Mouse (Mus musculus) MEL (cell line): ENCODE results near the gene Mrtfb. TPM values are rescaled to one million over a fixed set of nuclear protein-coding genes. Genes with fewer than 3 reads are reported as not detected.

Source experiments
- DNase-seq: peaks from one replicate; pipeline ENCODE4 v3.0.0; 2011; ENCODE audit warnings: low read depth, low spot score
- H3K27ac ChIP-seq: 2 replicates; pipeline ENCODE4 v1.5.1; 2012; ENCODE audit warnings: low read depth, mild to moderate bottlenecking, control low read depth, low read length, moderate library complexity; ENCODE audit not compliant: control insufficient read depth
- H3K27me3 ChIP-seq, 2 experiments: fragments of 150-350 bp in 1 of 2; sonication (generic) in 1 of 2; 2 replicates each; pipeline ENCODE4 v1.6.1; 2012; ENCODE audit warnings: low read length in 2 of 2, mild to moderate bottlenecking in 2 of 2, improper control_type of control experiment in 1 of 2, moderate library complexity in 1 of 2; ENCODE audit not compliant: insufficient read depth in 2 of 2, control insufficient read depth in 1 of 2
- H3K36me3 ChIP-seq, 2 experiments: 2 replicates each; pipeline ENCODE4 v1.6.1; 2012 to 2014; ENCODE audit warnings: low read length in 2 of 2, improper control_type of control experiment in 1 of 2, inconsistent platforms in 1 of 2, mild to moderate bottlenecking in 1 of 2; ENCODE audit not compliant: insufficient read depth in 2 of 2, control insufficient read depth in 1 of 2
- H3K4me1 ChIP-seq, 2 experiments: fragments of 150-350 bp in 1 of 2; sonication (generic) in 1 of 2; 2 replicates each; pipeline ENCODE4 v1.6.1; 2012; ENCODE audit warnings: low read length in 2 of 2, improper control_type of control experiment in 1 of 2, mild to moderate bottlenecking in 1 of 2; ENCODE audit not compliant: insufficient read depth in 2 of 2, control insufficient read depth in 1 of 2
- H3K4me3 ChIP-seq, 2 experiments: fragments of 150-350 bp in 1 of 2; sonication (generic) in 1 of 2; 2 replicates each; pipeline ENCODE4 v1.5.1; 2012; ENCODE audit warnings: low read depth in 2 of 2, low read length in 2 of 2, mild to moderate bottlenecking in 2 of 2, moderate library complexity in 2 of 2, control low read depth in 1 of 2, improper control_type of control experiment in 1 of 2; ENCODE audit not compliant: control insufficient read depth in 1 of 2, insufficient read depth in 1 of 2
- H3K79me2 ChIP-seq: 2 replicates; pipeline ENCODE4 v1.6.1; 2012; ENCODE audit warnings: mild to moderate bottlenecking, low read length, moderate library complexity; ENCODE audit not compliant: control insufficient read depth, poor library complexity, insufficient read depth
- H3K9ac ChIP-seq: 2 replicates; pipeline ENCODE4 v1.6.1; 2012; ENCODE audit warnings: low read depth, mild to moderate bottlenecking, control low read depth, low read length, moderate library complexity; ENCODE audit not compliant: control insufficient read depth, poor library complexity, severe bottlenecking
- H3K9me3 ChIP-seq: fragments of 150-350 bp; sonication (generic); replicated peaks from 2 replicates; pipeline ENCODE4 v1.6.1; 2012; ENCODE audit warnings: mild to moderate bottlenecking, low read length, improper control_type of control experiment, moderate library complexity; ENCODE audit not compliant: insufficient read depth
- CHD2 ChIP-seq: IDR thresholded peaks from 2 replicates; pipeline ENCODE4 v1.6.1; 2011; ENCODE audit warnings: low read length, improper control_type of control experiment
- ELF1 ChIP-seq: IDR thresholded peaks from 2 replicates; pipeline ENCODE4 v1.6.1; 2014; ENCODE audit warnings: low read depth, mild to moderate bottlenecking, inconsistent platforms, low read length, improper control_type of control experiment, moderate library complexity
- ETS1 ChIP-seq: IDR thresholded peaks from 2 replicates; pipeline ENCODE4 v1.6.1; 2012; ENCODE audit warnings: low read depth, mild to moderate bottlenecking, inconsistent platforms, low read length, improper control_type of control experiment, moderate library complexity
- MAX ChIP-seq: IDR thresholded peaks from 2 replicates; pipeline ENCODE4 v1.6.1; 2011; ENCODE audit warnings: low read length, improper control_type of control experiment
- MEF2A ChIP-seq: IDR thresholded peaks from 2 replicates; pipeline ENCODE4 v1.6.1; 2014; ENCODE audit warnings: low read depth, mild to moderate bottlenecking, inconsistent platforms, low read length, improper control_type of control experiment; ENCODE audit not compliant: poor library complexity, insufficient replicate concordance, severe bottlenecking; ENCODE audit errors: extremely low read depth
- MYB ChIP-seq: IDR thresholded peaks from 2 replicates; pipeline ENCODE4 v1.6.1; 2011; ENCODE audit warnings: mild to moderate bottlenecking, low read depth, low read length, improper control_type of control experiment
- MYC ChIP-seq: IDR thresholded peaks from 2 replicates; pipeline ENCODE4 v1.6.1; 2011; ENCODE audit warnings: low read depth, mild to moderate bottlenecking, low read length, improper control_type of control experiment, moderate library complexity
- NELFE ChIP-seq: IDR thresholded peaks from 2 replicates; pipeline ENCODE4 v1.6.1; 2011; ENCODE audit warnings: low read depth, low read length, improper control_type of control experiment
- NRF1 ChIP-seq: IDR thresholded peaks from 2 replicates; pipeline ENCODE4 v1.6.1; 2014; ENCODE audit warnings: low read depth, mild to moderate bottlenecking, inconsistent platforms, low read length, improper control_type of control experiment, moderate library complexity; ENCODE audit not compliant: poor library complexity, insufficient read depth, severe bottlenecking
- RCOR1 ChIP-seq: IDR thresholded peaks from 2 replicates; pipeline ENCODE4 v1.6.1; 2012; ENCODE audit warnings: low read depth, mild to moderate bottlenecking, inconsistent platforms, low read length, improper control_type of control experiment
- SIN3A ChIP-seq: IDR thresholded peaks from 2 replicates; pipeline ENCODE4 v1.6.1; 2012; ENCODE audit warnings: low read length, improper control_type of control experiment, inconsistent platforms
- TCF12 ChIP-seq: IDR thresholded peaks from 2 replicates; pipeline ENCODE4 v1.6.1; 2014; ENCODE audit warnings: low read depth, mild to moderate bottlenecking, inconsistent platforms, low read length, improper control_type of control experiment, moderate library complexity
- UBTF ChIP-seq: IDR thresholded peaks from 2 replicates; pipeline ENCODE4 v1.6.1; 2012; ENCODE audit warnings: low read depth, mild to moderate bottlenecking, inconsistent platforms, low read length, improper control_type of control experiment, moderate library complexity, borderline replicate concordance; ENCODE audit not compliant: insufficient read depth
- ZC3H11A ChIP-seq: IDR thresholded peaks from 2 replicates; pipeline ENCODE4 v1.6.1; 2012; ENCODE audit warnings: low read depth, mild to moderate bottlenecking, inconsistent platforms, low read length, improper control_type of control experiment
- ZKSCAN1 ChIP-seq: IDR thresholded peaks from 2 replicates; pipeline ENCODE4 v1.6.1; 2012; ENCODE audit warnings: low read depth, mild to moderate bottlenecking, inconsistent platforms, low read length, improper control_type of control experiment, moderate library complexity
- polyA plus RNA-seq, 2 experiments: library from polyadenylated mRNA; stranded (reverse) in 1 of 2; unstranded in 1 of 2; fragments of >175 nt in 1 of 2; fragments of >200 nt in 1 of 2; gene quantifications; 2 replicates each; pipeline versions ENCODE4 v1.2.1 to v1.2.4; 2012; ENCODE audit warnings: low replicate concordance in 2 of 2, low read depth in 1 of 2; ENCODE audit not compliant: insufficient read length in 2 of 2, insufficient read depth in 1 of 2, missing spikeins in 1 of 2
- total RNA-seq: library from RNA; depleted of rRNA; stranded (reverse); fragments of 300-350 nt; gene quantifications from 2 replicates; pipeline ENCODE4 v1.2.3, GENCODE M21; 2012

Mrtfb gene
- total and polyA plus RNA-seq, 3 experiments = 2.7 to 6.6 TPM; not detected in 1

DNA sequence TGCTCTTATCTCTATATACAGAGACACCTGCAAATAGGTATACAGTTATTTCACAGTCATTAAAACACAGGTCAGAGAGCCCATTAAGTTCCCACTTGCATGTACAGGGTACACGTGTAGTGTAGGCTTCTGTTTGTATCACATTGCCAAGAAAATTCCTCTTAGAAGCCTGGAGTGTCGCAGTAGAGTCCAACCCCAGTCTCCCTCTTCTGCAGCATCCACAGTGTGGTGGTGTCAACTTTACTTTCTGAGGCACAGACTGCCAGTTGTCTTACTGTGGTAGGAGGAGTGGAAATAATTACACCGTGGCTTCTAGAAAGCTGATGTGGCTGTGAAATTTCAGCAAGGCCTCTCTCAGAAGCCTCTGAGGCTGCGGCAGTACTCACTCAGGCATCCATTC is 158.7 kb downstream of the Mrtfb start:
- no peak overlapping the region for H3K4me3 ChIP-seq
- TF ChIP-seq NRF1 (no peak), ETS1 (no peak)
- H3K27me3 ChIP-seq = no peaks in the 10 kb centered on the region
- no peak overlapping the region for H3K9ac ChIP-seq
- peaks cover 0 to 52% of the 10 kb centered on the region in 2 experiments; a peak in 2 of 4 replicates for H3K36me3 ChIP-seq
- peaks cover 22 to 52% of the 10 kb centered on the region in 2 experiments for H3K4me1 ChIP-seq
- no peak for DNase-seq
- H3K9me3 ChIP-seq = no peaks in the 10 kb centered on the region
- no peaks in the 10 kb centered on the region for H3K79me2 ChIP-seq
- 0 out of 2 replicates have a peak overlapping the region, but pooled peaks have one; percentile 18 for H3K27ac ChIP-seq

DNA sequence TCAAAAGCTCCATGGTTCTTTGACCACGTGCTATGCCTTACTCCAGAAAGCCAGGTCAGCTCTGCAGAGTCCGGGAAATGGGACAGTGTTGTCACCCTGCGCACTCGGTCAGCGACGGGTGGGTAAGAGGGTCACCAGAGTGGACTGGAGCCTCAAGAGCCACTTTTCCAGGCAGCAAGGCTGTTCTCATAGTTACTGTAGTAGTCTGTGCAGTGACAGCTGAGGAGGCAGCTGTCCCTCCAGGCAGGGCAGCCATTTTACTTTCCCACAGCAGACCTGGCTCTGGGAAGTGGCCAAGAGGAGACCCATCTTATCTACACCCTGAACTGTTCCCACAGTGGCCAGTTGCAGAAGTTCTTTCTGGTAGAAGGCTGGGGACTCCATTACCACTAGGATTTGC is 159.2 kb downstream of the Mrtfb start:
- TF ChIP-seq MAX = no peak
- TF ChIP-seq MEF2A = no peak
- TF ChIP-seq CHD2 = no peak
- TF ChIP-seq SIN3A = no peak
- no peak for TF ChIP-seq ZC3H11A
- TF ChIP-seq MYC = no peak
- TF ChIP-seq MYB = no peak
- TF ChIP-seq TCF12 = no peak
- no peak for TF ChIP-seq UBTF
- no peak for TF ChIP-seq NELFE
- TF ChIP-seq RCOR1 = no peak
- no peak for TF ChIP-seq ZKSCAN1
- DNase-seq = peak; percentile 21
- Histone ChIP-seq H3K9ac (no peak overlapping the region), H3K79me2 (no peaks in the 10 kb centered on the region), H3K27me3 (no peaks in the 10 kb centered on the region), H3K27ac (no peak overlapping the region), H3K4me1 (peaks cover 26 to 57% of the 10 kb centered on the region in 2 experiments), H3K9me3 (no peaks in the 10 kb centered on the region), H3K4me3 (no peak overlapping the region), H3K36me3 (peaks cover 0 to 57% of the 10 kb centered on the region in 2 experiments; a peak in 2 of 4 replicates)

GRCm38 (mm10) chr16:13416465-13416864 is 160.2 kb downstream of the Mrtfb start:
- no peaks in the 10 kb centered on the region for H3K79me2 ChIP-seq
- peaks cover 29 to 64% of the 10 kb centered on the region in 2 experiments for H3K4me1 ChIP-seq
- peak; percentile 62 for DNase-seq
- H3K36me3 ChIP-seq = peaks cover 0 to 67% of the 10 kb centered on the region in 2 experiments; a peak in 2 of 4 replicates
- peak overlapping the region; percentile 17; the same call in 1 of the 2 replicates for H3K27ac ChIP-seq
- no peak overlapping the region for H3K4me3 ChIP-seq
- H3K9ac ChIP-seq = peak overlapping the region; percentile 8; the same call in 1 of the 2 replicates
- TF ChIP-seq RCOR1 = no peak
- 0 out of 2 replicates have a peak, but pooled peaks have one; percentile 23 for TF ChIP-seq ELF1
- H3K9me3 ChIP-seq = no peaks in the 10 kb centered on the region
- no peaks in the 10 kb centered on the region for H3K27me3 ChIP-seq
